Mouse (Mus musculus): ENCODE results near the gene Cdkn1a.

- TF ChIP-seq CTCF (IDR thresholded peaks at IDR 0.05; ENCODE audit: insufficient read depth, low read depth, low read length): no peak
- no peak for TF ChIP-seq POLR2A (IDR thresholded peaks at IDR 0.05; ENCODE audit: insufficient read depth, low read depth, low read length)
Observed at GRCm38 (mm10) chr17:29044146-29044924, 46.4 kb upstream of the Cdkn1a start.

Data from olfactory bulb, adult 2 months (tissue).